Mouse (Mus musculus) brain, adult 10 weeks (tissue): ENCODE data around the gene 1110017D15Rik. TPM values are rescaled to one million over a fixed set of nuclear protein-coding genes. Genes with fewer than 3 reads are reported as not detected.

Source experiments
- polyA plus RNA-seq: library from polyadenylated mRNA; stranded (reverse); fragments of 350-450 nt; fragmentation: Illumina TruSeq; extraction: RNeasy Lipid Tissue Mini Kit (QIAGEN cat#74804); gene quantifications from one replicate; pipeline ENCODE4 v1.2.3, GENCODE M21; 2015; ENCODE audit warnings: low read depth, low replicate concordance

Gene 1110017D15Rik
- polyA plus RNA-seq: 8.2 TPM

DNA sequence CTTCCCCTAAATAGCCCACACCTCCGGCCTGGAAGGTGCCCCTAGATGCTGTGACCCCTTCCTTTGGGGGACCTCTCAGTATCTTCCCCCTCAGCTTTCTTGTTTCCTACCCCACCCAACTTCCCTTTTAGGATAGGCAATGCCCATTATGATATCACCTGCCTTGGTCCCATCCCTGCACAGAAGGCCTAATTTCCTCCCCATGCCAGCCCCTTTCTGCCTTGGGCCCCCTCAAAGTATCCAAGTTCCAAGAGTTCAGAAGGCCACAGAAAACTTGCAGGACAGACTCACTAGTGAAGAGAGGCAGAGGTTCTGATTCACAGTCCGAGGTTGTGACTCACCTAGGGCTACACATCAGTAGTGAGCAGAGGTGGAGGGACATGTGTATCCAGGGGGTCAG is at the start of gene 1110017D15Rik:
Gene 1110017D15Rik, minus strand, starts transcription at position 101 of the 400 bp plus-strand sequence.

DNA sequence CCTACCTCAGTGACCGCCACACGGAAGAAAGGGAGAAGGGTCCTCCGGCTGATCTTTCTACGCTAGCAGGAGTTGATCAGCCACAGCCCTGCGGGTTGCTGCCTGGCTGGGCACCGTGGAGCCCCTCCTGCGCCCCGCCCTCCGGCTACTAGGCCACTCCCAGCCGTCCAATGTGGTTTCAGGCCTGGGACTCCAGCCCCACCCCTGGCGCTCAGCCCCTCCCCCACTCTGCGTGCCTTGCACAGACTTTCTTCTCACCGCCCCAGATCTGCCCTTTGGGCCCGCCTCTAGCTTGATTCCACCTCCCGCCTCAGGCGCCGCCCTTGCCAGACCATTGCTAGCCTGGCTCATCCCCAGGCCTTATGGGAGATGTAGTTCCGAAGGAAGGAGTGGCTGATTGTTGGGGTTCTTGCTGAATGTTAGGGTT is 14.1 kb downstream of the 1110017D15Rik start, which contains the start of gene AI464131:
Gene AI464131, minus strand, starts transcription at position 91 of the 427 bp plus-strand sequence.

DNA sequence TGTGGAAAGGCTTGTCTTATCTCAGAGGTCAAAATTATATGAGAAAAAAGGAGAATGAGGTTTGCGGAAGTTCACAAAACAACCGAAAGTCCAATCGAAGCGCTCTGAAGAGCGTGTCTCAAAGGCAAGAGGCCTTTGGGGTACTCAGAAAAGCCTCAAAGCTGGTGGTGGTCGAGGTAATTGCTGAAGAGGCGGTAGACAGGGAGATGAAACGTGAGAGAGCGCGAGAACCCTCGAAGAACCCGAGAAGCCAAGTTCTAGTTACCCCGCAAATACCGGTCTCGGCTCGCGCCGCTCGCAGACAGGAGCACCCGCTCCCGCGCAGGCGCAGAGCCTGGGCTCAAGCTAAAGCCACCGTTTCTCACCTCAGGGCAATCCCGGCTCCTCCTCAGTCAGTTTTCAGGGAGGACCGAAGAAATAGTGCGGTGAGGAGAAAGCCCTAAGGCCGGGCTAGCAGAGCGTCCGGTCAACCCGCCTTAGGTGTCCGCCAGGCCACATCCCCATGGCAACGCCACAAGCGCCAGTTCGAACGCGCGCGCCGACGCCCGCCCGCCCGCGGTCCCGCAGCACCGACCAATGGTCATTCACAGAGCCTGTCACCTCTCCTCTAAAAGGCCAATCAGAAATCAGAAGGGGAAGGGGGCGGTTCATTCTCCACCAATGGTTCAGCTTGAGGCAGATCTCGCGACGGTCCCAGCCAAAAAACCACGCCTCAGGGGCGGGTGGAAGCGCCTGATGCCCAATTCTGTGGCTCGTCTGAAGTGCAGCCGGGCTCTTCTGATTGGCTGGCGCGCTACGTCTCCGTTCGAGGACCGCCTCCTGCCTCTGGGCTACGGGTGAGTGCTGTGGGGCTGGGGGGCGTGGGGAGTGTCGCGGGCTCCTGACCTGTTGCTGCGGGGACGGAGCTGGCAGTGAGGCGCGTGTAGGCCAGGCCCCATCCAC is 52.5 kb downstream of the 1110017D15Rik start, which contains the start of the genes Kif24 and Nudt2:
Gene Kif24, minus strand, starts transcription at position 543 of the 942 bp plus-strand sequence.
Gene Nudt2, plus strand, starts transcription at position 807 of the 942 bp plus-strand sequence.

Other genes with a start within 250 kb of the 1110017D15Rik start
- gene Ubap2, start 242.2 kb downstream of the 1110017D15Rik start, polyA plus RNA-seq: 20.6 TPM
- 34.1 TPM for gene Dcaf12, start 202.4 kb downstream of the 1110017D15Rik start, polyA plus RNA-seq
- gene Ubap1, start 168.3 kb downstream of the 1110017D15Rik start, polyA plus RNA-seq: 52.1 TPM
- gene Kif24, start 52.4 kb downstream of the 1110017D15Rik start, polyA plus RNA-seq: 0.91 TPM
- 56.2 TPM for gene Nudt2, start 52.2 kb downstream of the 1110017D15Rik start, polyA plus RNA-seq
- 18.8 TPM for gene AI464131, start 14.3 kb downstream of the 1110017D15Rik start, polyA plus RNA-seq
- gene Fam219a, start 52.2 kb upstream of the 1110017D15Rik start, polyA plus RNA-seq: 133 TPM
- gene Dnaic1, start 52.4 kb upstream of the 1110017D15Rik start, polyA plus RNA-seq: 7.5 TPM
- 108 TPM for gene Enho, start 123.0 kb upstream of the 1110017D15Rik start, polyA plus RNA-seq
- 73.5 TPM for gene Cntfr, start 179.8 kb upstream of the 1110017D15Rik start, polyA plus RNA-seq
- 50.0 TPM for gene Il11ra1, start 182.7 kb upstream of the 1110017D15Rik start, polyA plus RNA-seq
- 36.1 TPM for gene Rpp25l, start 196.2 kb upstream of the 1110017D15Rik start, polyA plus RNA-seq
- gene Dctn3, start 205.8 kb upstream of the 1110017D15Rik start, polyA plus RNA-seq: 210 TPM
- gene Arid3c, start 213.8 kb upstream of the 1110017D15Rik start, polyA plus RNA-seq: 0.88 TPM
- 94.3 TPM for gene Galt, start 237.9 kb upstream of the 1110017D15Rik start, polyA plus RNA-seq
- 50.7 TPM for gene Sigmar1, start 238.8 kb upstream of the 1110017D15Rik start, polyA plus RNA-seq